Mouse (Mus musculus): ENCODE data around the gene Rhbdl1. TPM values are rescaled to one million over a fixed set of nuclear protein-coding genes. Genes with fewer than 3 reads are reported as not detected.
A peak's percentile ranks its signal among the peaks of the same experiment; 100 is the strongest.
"Not testable (repeated sequence)": the region's sequence is repeated elsewhere in the genome, so short reads cannot be mapped to it uniquely, and the experiment has no call there.

Rhbdl1 gene
- polyA plus RNA-seq, 1 experiment, result 27.5 TPM

GRCm38 (mm10) chr17:25825984-25826570, 11.0 kb downstream of the Rhbdl1 start:
- DNase-seq (ENCODE audit: low spot score), result no peak

DNA sequence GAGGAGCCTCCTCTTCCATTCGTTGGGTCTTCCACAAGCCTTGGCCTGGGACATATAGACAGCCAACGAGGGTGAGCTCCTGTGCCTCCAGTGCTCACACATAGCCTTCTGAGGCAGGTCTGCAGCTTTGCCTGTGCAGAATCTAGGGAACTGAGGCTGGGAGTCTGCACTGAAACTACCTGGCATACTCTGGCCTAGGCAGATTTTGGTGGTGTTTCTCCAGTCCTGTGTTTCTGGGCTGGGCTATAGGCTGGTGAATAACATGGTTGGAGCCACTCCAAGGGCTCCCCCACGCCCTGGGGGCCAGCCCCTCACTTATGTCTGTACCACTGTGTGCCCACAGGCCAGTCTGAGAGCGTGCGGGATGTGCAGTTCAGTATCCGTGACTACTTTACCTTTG, 11.8 kb downstream of the Rhbdl1 start:
- DNase-seq (ENCODE audit: low spot score), result no peak

DNA sequence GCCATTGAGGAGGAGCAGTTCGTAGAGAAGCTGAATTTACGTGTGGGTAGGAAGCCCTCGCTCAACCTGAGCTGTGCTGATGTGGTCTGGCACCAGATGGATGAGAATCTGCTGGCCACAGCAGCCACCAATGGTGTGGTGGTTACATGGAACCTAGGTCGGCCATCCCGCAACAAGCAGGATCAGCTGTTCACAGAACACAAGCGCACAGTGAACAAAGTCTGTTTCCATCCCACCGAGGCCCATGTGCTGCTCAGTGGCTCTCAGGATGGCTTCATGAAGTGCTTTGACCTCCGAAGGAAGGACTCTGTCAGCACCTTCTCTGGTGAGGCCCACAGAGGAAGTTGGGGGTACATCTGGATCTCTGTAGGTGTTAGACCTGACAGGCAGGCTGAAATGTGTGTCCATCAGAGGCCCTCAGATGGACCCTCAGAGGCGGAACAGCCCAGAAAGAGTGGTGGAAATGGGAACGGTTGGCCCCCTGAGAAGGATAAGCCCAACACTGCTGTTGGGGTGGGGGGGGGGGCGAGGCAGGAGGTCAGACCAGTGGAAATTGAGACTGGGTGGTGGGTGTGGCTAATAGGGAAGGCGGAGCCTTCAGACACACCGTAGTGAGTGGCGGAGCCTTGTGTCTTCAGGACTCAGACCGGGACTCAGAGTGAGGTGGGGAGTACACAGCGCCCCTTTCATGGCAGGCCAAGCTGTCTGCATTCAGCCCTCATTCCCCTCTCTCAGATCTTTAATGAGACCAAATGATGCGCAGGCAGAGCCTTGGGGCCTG, 12.5 kb downstream of the Rhbdl1 start:
- DNase-seq (ENCODE audit: low spot score), result no peak

DNA sequence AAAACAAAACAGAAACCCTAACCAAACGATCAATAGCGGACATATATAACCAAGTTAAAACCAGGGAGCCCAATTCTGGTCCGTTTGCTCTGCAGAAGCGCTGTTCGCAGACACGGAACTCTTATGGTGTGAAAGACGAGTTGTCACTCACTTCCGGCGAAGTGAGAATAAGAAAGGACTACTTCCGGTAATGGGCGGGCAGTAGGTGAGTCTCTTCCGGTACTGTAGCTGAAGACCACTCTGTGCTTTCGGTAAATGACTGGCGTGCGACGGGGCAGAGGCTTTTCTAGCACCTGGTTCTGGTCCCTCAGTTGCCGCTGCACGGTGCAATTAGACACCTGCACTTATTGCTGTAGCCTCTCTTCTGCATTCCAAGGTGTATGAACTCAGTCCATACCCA, 13.6 kb downstream of the Rhbdl1 start, which contains the start of gene Wdr24:
Gene Wdr24 (plus strand): TSS at position 176 of the 400 bp plus-strand sequence.
- no peak for DNase-seq (ENCODE audit: low spot score)

DNA sequence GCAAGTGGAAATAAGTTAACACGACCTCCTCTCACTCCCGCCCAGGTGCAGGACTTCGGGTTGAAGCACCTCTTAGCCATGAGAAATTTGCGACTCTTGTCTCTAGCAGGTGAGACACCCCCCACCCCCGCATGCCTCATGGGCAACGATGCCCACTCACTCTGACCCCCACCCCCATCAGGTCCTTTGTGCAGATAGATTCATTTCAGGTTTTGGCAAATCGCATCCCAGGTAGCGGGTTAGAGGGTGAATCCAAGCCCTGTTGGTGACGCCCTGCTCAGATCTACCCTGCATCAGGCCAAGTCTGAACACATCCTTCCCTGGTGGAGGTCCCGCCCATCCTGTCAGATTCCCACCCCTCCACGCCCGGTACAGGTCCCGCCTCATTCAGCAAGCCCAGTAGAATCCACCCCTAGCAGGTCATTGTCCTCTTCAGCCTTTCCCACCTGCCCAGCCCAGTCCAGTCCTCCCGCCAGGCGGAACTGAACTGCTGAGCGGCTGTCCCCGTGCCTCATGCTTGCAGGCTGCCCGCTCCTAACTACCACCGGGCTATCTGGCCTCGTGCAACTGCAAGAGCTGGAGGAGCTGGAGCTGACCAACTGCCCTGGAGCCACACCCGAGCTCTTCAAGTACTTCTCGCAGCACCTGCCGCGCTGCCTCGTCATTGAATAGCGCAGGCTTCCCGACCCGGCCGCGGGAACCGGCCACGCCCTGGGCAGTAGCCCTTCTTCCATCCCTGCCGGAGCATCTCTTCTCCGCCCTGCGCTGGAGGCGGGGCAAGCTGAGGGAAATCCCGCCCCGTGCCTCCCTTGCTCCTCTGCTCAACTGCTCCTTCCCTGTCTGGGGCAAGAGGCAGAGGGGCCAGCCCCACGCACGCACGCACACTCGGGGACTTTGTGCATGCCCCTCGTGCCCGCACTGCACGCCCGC, 18.0 kb downstream of the Rhbdl1 start:
- DNase-seq (ENCODE audit: low spot score), result no peak

DNA sequence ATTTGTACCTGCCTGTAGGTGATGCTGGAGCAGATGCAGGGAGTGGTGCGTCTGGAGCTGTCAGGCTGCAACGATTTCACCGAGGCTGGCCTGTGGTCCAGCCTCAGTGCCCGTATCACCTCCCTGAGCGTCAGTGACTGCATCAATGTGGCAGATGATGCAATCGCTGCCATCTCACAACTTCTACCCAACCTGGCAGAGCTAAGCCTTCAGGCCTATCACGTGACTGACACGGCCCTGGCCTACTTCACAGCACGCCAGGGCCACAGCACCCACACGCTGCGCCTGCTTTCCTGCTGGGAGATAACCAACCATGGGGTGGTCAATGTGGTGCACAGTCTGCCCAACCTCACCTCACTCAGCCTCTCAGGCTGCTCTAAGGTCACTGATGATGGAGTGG, 19.4 kb downstream of the Rhbdl1 start:
- DNase-seq (ENCODE audit: low spot score), result no peak

DNA sequence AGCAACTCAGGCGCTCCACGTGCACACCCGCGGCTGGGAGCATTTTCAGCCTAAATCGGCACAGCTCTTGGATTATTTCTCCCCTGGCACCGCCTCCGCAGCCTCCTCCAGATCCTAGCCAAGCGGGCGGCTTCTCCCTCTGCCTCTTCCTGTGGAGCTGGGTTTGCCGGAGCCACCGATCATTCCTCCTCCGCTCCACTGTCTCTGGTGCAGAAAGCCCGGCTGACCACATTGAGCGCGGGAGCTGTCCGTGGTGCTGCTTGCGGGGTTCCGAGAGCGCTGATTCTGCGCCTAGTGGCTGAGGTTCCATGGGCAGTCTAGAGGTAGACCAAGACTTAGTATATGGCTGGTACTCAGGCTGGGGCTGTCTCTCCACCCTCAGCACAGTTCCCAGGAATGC, 23.6 kb downstream of the Rhbdl1 start:
- peak; percentile 69 for DNase-seq (ENCODE audit: low spot score)

- no peak for DNase-seq (ENCODE audit: low spot score)
Measured at GRCm38 (mm10) chr17:25810890-25811289, 26.2 kb downstream of the Rhbdl1 start.

- DNase-seq (ENCODE audit: low spot score), result no peak
Measured at GRCm38 (mm10) chr17:25809606-25810340, 27.3 kb downstream of the Rhbdl1 start.

DNA sequence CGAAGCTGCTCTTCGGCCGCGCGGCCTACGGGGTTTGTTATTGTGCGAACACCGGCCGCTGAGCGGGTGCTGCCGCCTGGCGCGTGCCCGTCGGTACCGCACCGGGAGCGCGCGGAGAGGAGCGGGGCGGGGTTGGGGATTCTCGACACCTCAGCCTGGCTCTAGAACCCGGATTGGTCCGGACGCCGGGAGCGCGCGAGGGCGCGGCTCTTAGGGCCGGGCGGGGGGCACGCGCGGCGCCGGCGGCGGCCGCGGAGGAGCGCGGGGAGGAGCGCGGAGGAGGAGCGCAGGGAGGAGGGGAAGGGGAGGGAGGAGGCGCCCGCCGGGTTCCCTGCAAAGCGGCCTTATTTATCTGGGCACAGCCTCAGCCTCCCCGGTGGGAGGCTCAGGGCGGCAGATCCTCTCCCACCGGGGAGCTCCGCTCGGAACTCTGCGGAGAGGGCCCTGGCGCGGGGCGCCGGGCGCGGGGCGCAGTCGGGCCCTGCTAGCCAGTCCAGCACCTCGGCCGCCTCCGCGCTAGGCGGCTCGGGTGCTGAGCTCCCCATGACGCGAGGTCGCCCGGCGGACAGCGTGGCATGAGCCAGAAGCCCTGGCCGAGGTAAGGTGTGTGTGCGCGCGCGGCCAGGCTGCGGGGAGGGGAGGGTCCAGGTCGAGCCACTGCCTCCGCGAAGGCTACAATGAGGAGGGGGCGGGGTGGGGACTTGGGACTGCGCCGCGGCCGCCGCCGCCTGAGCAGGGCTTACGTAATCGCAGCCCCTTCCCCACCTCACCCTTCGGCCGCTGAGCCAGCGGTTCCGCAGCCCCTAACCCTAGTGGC, 28.1 kb downstream of the Rhbdl1 start, which contains the start of gene Fbxl16:
Gene Fbxl16 (plus strand): TSS at position 297 of the 817 bp plus-strand sequence.
- DNase-seq (ENCODE audit: low spot score), result no peak

GRCm38 (mm10) chr17:25808028-25808427, 29.1 kb downstream of the Rhbdl1 start:
- no peak for DNase-seq (ENCODE audit: low spot score)

DNA sequence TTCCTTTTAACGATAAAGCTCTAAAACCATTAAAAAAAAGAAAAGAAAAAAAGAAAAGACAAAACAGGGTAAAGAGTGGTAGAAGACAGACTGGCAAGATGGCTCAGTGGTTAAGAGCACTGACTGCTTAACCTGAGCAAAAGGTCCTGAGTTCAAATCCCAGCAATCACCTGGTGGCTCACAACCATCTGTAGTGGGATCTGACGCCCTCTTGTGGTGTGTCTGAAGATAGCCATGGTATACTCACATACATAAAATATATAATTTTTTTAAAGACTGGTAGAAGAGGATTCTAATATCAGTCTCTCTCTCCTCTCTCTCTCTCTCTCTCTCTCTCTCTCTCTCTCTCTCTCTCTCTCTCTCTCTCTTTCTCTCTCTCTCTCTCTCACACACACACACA, 29.6 kb downstream of the Rhbdl1 start:
- DNase-seq (ENCODE audit: low spot score), result not testable (repeated sequence)

DNA sequence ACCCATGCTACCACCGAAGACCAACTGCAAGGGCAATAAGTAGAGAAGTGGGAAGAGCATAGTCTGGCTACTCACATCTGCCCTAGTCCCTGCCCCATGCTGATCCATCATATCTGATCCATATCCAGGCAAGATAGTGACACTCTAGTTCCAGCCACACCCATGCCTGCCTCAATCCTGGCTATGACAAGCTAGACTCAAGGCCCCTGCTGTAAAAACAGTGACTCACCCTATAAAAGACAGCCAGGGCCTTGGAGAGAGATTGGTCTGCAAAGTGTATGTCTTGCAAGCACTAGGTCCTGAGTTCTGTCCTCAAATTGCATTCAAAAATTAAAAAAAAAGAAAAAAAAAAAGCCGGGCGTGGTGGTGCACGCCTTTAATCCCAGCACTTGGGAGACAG, 30.6 kb downstream of the Rhbdl1 start:
- DNase-seq (ENCODE audit: low spot score), result no peak

- no peak for DNase-seq (ENCODE audit: low spot score)
Measured at GRCm38 (mm10) chr17:25802825-25803517, 34.1 kb downstream of the Rhbdl1 start.

DNA sequence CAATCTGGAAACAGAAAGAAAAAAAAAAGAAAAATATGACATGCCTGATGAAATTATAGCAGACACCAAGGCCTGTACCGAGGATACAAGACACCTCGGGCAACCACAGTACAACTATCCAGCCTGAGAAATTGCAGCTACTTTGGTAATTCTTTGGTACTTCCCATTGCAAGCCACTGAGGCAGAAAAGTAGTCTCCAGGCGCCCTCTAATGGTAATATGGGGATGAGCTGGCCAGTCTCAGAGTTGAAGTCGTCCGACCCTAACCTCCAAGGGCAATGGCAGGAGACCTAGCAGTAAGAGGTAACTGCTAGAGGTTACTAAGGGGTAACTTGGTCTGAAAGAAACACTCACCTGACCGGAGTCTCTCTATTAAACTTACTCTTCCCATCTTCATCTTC, 36.1 kb downstream of the Rhbdl1 start:
- DNase-seq (ENCODE audit: low spot score), result no peak

DNA sequence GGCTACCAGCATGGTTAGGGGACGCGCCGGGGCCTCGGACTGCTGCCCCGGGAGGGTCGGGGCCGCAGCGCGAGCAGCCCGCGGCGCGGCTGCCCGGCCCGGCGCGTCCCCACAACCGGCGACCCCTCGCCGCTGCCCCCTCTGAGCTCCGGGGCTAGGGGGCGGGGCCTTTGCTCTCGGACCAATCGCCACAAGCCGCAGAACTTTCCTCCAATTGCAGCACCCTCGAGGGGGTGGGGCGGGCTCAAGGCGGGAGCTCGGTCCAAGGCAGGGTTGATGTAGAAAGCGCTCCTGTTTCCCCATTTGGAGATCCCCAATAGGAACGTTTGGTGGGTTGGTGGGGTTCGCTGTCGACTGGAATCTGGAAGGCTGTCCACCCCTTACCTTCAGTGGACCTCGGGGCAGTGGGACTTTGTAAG, 40.1 kb downstream of the Rhbdl1 start, which contains the start of gene Metrn:
Gene Metrn (minus strand): TSS at position 186 of the 419 bp plus-strand sequence.
- peak; percentile 67 for DNase-seq (ENCODE audit: low spot score)

DNA sequence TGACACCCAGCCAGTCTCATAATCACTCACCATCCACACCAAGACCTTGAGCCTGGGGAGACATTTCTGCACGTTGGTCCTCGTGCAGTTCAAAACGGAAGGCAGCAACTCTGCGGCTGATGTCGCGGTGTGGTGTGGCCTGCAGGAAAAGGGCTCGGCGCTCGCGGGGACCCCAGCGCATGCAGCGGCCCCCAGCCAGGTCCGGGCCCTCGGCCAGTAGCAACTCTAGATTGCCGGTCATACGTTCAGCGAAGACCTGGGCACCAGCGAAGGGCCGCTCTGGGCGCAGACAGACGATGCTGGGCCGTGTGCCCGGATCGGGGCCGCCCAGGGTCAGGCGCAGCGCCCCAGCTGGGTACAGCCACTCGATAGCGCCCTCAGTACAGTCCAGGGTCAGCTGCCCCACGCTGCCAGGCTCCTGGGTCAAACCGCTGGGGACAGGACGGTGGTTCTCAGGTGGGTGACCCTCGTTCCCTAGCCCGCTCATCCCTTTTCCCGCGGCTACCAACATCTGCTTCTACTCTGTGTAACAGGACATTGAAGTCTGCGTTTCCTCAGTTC, 40.8 kb downstream of the Rhbdl1 start:
- no peak for DNase-seq (ENCODE audit: low spot score)

- DNase-seq (ENCODE audit: low spot score), result no peak
Measured at GRCm38 (mm10) chr17:25795609-25796092, 41.4 kb downstream of the Rhbdl1 start, which contains the start of gene AC134908.4. AC134908.4 (minus strand) TSS chr17:25795659.

- DNase-seq (ENCODE audit: low spot score), result no peak
Measured at GRCm38 (mm10) chr17:25794998-25795397, 42.1 kb downstream of the Rhbdl1 start.

Data from urinary bladder, adult 2 months (tissue).